ENCODE assay signal across 28 mouse cellular contexts in genomic region chr11:59002327-59003079, GRCm38 (mm10). TPM values are rescaled to one million over a fixed set of nuclear protein-coding genes. Genes with fewer than 3 reads are reported as not detected.
DNase-seq lines count a peak whose midpoint lies in the region; ATAC-seq and TF ChIP-seq lines count a peak whose summit lies in the region.
"Had no signal": no experiment of that assay in that cellular context is flagged by ENCODE, and none has a peak within 500 bp of the region (broad histone marks: within the 10 kb centered on the region; RNA-seq: fewer than 3 reads in every experiment).

No protein-coding gene starts in this region.

- H3K36me3 ChIP-seq in heart, adult 2 months (ENCODE audit: control insufficient read depth, insufficient read depth, low read length) = no peaks in the 10 kb centered on the region
- peaks cover 13% of the 10 kb centered on the region for H3K36me3 ChIP-seq in heart, embryonic 14.5 days (ENCODE audit: control insufficient read depth, insufficient read depth, low read length)
- H3K36me3 ChIP-seq: embryonic facial prominence, embryonic 12.5 days; forebrain, embryonic 15.5 days; hindbrain, embryonic 13.5 days; midbrain, embryonic 10.5 days; neural tube, embryonic 13.5 days had no signal

- ATAC-seq in heart, embryonic 14.5 days (ENCODE audit: insufficient number of reproducible peaks, insufficient read depth, low FRiP score, low read depth) = peak; percentile 68
- ATAC-seq: forebrain, embryonic 15.5 days; intestine, postnatal 0 days had no signal

- intact Hi-C loops in heart, adult 2 months (cut with DNase I) = no loop called here
- intact Hi-C loops in heart, postnatal 14 days (cut with DNase I) = no loop called here

- TF ChIP-seq EP300 in heart, adult 2 months (IDR thresholded peaks at IDR 0.05; ENCODE audit: insufficient read depth, low read depth, low read length) = peak; percentile 58; the same call in 1 of the 2 replicates

- H3K4me3 ChIP-seq in heart, adult 2 months = peak overlapping the region; percentile 48
- peak overlapping the region; percentile 37 to 40 for H3K4me3 ChIP-seq in heart, embryonic 14.5 days (ENCODE audit: control insufficient read depth in 1 of 2, insufficient read depth in 1 of 2, low read depth in 1 of 2, low read length in 2 of 2)
- H3K4me3 ChIP-seq: embryonic facial prominence, embryonic 12.5 days; forebrain, embryonic 15.5 days; hindbrain, embryonic 13.5 days; midbrain, embryonic 10.5 days; myocyte; neural tube, embryonic 13.5 days had no signal

- TF ChIP-seq POLR2A in heart, adult 2 months (IDR thresholded peaks at IDR 0.05; ENCODE audit: insufficient read depth, low read depth, low read length) = peak; percentile 81

- H3K9me3 ChIP-seq in heart, embryonic 14.5 days (ENCODE audit: control insufficient read depth, low read length) = no peaks in the 10 kb centered on the region
- H3K9me3 ChIP-seq: embryonic facial prominence, embryonic 12.5 days; forebrain, embryonic 15.5 days; hindbrain, embryonic 13.5 days; midbrain, embryonic 10.5 days; neural tube, embryonic 13.5 days had no signal

- DNase-seq in heart, adult 2 months = peak in 1 of 2 experiments; percentile 74
- peak; percentile 56 to 76 for DNase-seq in heart, adult 9 months (ENCODE audit: low spot score in 2 of 2)
- DNase-seq in heart, postnatal 14 days = peak; percentile 50 to 70
- DNase-seq in ovary, postnatal 14 days (ENCODE audit: low spot score) = no peak
- no peak for DNase-seq in yolk sac, embryonic 10.5 days (ENCODE audit: low spot score)
- DNase-seq: adrenal gland, postnatal 36 days; B cell, adult 2 months; cerebellum, adult 18-20 months; cerebellum, postnatal 36 days; embryo, embryonic 11 days; gastrocnemius, postnatal 25 days; kidney, adult 9 months; kidney, postnatal 10 days; layer of hippocampus, adult 9-11 months; liver; lung, adult 2 months; retina, postnatal 1 day; right cerebral cortex, postnatal 14 days; thymus, postnatal 4 days had no signal

- no peaks in the 10 kb centered on the region for H3K79me2 ChIP-seq in heart, adult 2 months (replicated peaks; ENCODE audit: control insufficient read depth, insufficient read depth, low read length)

- peak overlapping the region; percentile 55 for H3K9ac ChIP-seq in heart, adult 2 months (ENCODE audit: low read depth, low read length)
- H3K9ac ChIP-seq in heart, embryonic 14.5 days (ENCODE audit: low read length) = peak overlapping the region; percentile 82
- H3K9ac ChIP-seq: embryonic facial prominence, embryonic 12.5 days; forebrain, embryonic 15.5 days; hindbrain, embryonic 13.5 days; liver, embryonic 14.5 days; neural tube, embryonic 13.5 days had no signal

- no peaks in the 10 kb centered on the region for H3K27me3 ChIP-seq in heart, adult 2 months (ENCODE audit: control insufficient read depth, insufficient read depth, low read length)
- no peaks in the 10 kb centered on the region for H3K27me3 ChIP-seq in heart, embryonic 14.5 days (ENCODE audit: control insufficient read depth, insufficient read depth, low read length)
- H3K27me3 ChIP-seq: embryonic facial prominence, embryonic 12.5 days; forebrain, embryonic 15.5 days; hindbrain, embryonic 13.5 days had no signal

- peak overlapping the region; percentile 87 for H3K27ac ChIP-seq in heart, adult 2 months
- peak overlapping the region; percentile 92 to 94 for H3K27ac ChIP-seq in heart, embryonic 14.5 days (replicated peaks in 1 of 2; ENCODE audit: control insufficient read depth in 1 of 2, insufficient read depth in 1 of 2, low read depth in 2 of 2, low read length in 2 of 2)
- H3K27ac ChIP-seq: embryonic facial prominence, embryonic 12.5 days; forebrain, embryonic 15.5 days; hindbrain, embryonic 13.5 days; liver, embryonic 14.5 days; midbrain, embryonic 10.5 days; neural tube, embryonic 13.5 days had no signal

- WGBS in heart, adult 2 months = 51% methylated on average over 7 of the region's 7 CpGs
- WGBS in heart, embryonic 14.5 days = 15% methylated on average over 7 of the region's 7 CpGs

- peak overlapping the region; percentile 73 for H3K4me2 ChIP-seq in heart, embryonic 14.5 days (ENCODE audit: low read length)
- H3K4me2 ChIP-seq: embryonic facial prominence, embryonic 12.5 days; forebrain, embryonic 15.5 days; hindbrain, embryonic 13.5 days; neural tube, embryonic 13.5 days had no signal

- no peak for TF ChIP-seq CTCF in heart, adult 2 months (IDR thresholded peaks at IDR 0.05)

- H3K4me1 ChIP-seq in heart, adult 2 months (ENCODE audit: control insufficient read depth, insufficient read depth, low read length) = peaks cover 2% of the 10 kb centered on the region
- H3K4me1 ChIP-seq in heart, embryonic 14.5 days (ENCODE audit: control insufficient read depth in 2 of 2, insufficient read depth in 2 of 2, low read length in 2 of 2) = peaks cover 50 to 54% of the 10 kb centered on the region in 2 experiments
- H3K4me1 ChIP-seq: embryonic facial prominence, embryonic 12.5 days; forebrain, embryonic 15.5 days; hindbrain, embryonic 13.5 days; midbrain, embryonic 10.5 days; neural tube, embryonic 13.5 days had no signal

RNA-seq across cellular contexts. Expression of gene Trim11, which starts 24.6 kb away (rescaled TPM):
- total RNA-seq in heart, adult 2 months (2021) = 10 to 100 TPM; 11.9 to 14.0 TPM
- polyA plus RNA-seq in heart, adult 2 months (2012; rRNA removed) = 14.3 and 19.4 TPM in 2 replicates
- 33.4 and 36.1 TPM in 2 replicates for polyA plus RNA-seq in heart, embryonic 14.5 days (2014; fragmentation: Nextera tagmentation; extraction: Ambion mirVana)
- total RNA-seq in heart, postnatal 14 days (2021) = 10 to 100 TPM; 17.6 to 18.1 TPM

RNA-seq across cellular contexts. Expression of gene Hist3h2a, which starts 48.0 kb away (rescaled TPM):
- 10 to 100 TPM; 13.6 to 14.0 TPM for total RNA-seq in heart, adult 2 months (2021)
- 12.6 and 15.4 TPM in 2 replicates for polyA plus RNA-seq in heart, adult 2 months (2012; rRNA removed)
- polyA plus RNA-seq in heart, embryonic 14.5 days (2014; fragmentation: Nextera tagmentation; extraction: Ambion mirVana) = 34.0 and 40.8 TPM in 2 replicates
- 10 to 100 TPM; 22.0 to 28.0 TPM for total RNA-seq in heart, postnatal 14 days (2021)

RNA-seq across cellular contexts. Expression of gene Trim17, which starts 48.0 kb away (rescaled TPM):
- total RNA-seq in heart, adult 2 months (2021) = under 1 TPM in 1 of 2 experiments, not detected in 1; 0.07 TPM
- 0.20 and 0.37 TPM in 2 replicates for polyA plus RNA-seq in heart, adult 2 months (2012; rRNA removed)
- polyA plus RNA-seq in heart, embryonic 14.5 days (2014; fragmentation: Nextera tagmentation; extraction: Ambion mirVana) = 0.11 and 0.47 TPM in 2 replicates
- under 1 TPM; 0.10 to 0.19 TPM for total RNA-seq in heart, postnatal 14 days (2021)

RNA-seq across cellular contexts. Expression of gene Hist3h2ba, which starts 53.8 kb away (rescaled TPM):
- 1 to 10 TPM in 1 of 2 experiments, under 1 TPM in 1; 0.81 to 1.1 TPM for total RNA-seq in heart, adult 2 months (2021)
- 0.67 and 1.5 TPM in 2 replicates for polyA plus RNA-seq in heart, adult 2 months (2012; rRNA removed)
- polyA plus RNA-seq in heart, embryonic 14.5 days (2014; fragmentation: Nextera tagmentation; extraction: Ambion mirVana) = 8.9 and 16.0 TPM in 2 replicates
- total RNA-seq in heart, postnatal 14 days (2021) = 10 to 100 TPM in 1 of 2 experiments, 1 to 10 TPM in 1; 3.9 to 14.1 TPM

Comparison
In these comparisons a context has a peak if more than half of its experiments do, and no peak if none do; other contexts are left out.
1. DNase-seq: peak in heart, adult 9 months (2 of 2) and heart, postnatal 14 days (2 of 2); none in ovary, postnatal 14 days (single experiment) and yolk sac, embryonic 10.5 days (single experiment).